Mouse (Mus musculus): ENCODE measurements around the gene Tmem63c.

DNA sequence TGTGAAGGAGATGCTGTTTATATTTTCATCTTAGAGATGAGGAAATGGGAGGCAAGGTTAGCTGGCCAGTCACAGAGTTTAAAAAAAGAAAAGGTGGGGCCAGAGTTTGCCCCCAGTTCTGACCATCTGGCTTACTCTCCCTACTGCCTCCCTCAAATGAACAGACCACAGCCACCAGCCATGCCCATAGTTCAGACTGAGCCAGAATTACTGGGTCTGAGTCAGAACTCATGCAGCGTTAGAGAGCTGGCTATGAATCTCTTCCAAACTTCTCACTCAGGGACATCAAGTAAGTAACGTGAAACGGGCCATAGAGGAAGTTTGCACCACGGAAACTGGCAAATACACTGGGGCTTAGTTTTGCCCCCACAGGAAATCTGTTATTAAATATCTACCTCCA is 83.7 kb downstream of the Tmem63c start:
- TF ChIP-seq CTCF (IDR thresholded peaks at IDR 0.05; ENCODE audit: low read depth, low read length) (no peak), POLR2A (IDR thresholded peaks at IDR 0.05; ENCODE audit: borderline replicate concordance, low read depth, low read length) (no peak)

Data from bone marrow macrophage, adult 2 months (primary cell).